Mouse (Mus musculus): Measurements from ENCODE around the gene Afm. TPM values are rescaled to one million over a fixed set of nuclear protein-coding genes. Genes with fewer than 3 reads are reported as not detected.

The Afm gene
- polyA plus RNA-seq (2015; fragmentation: Nextera tagmentation; extraction: Ambion mirVana) = not detected in 2 replicates

DNA sequence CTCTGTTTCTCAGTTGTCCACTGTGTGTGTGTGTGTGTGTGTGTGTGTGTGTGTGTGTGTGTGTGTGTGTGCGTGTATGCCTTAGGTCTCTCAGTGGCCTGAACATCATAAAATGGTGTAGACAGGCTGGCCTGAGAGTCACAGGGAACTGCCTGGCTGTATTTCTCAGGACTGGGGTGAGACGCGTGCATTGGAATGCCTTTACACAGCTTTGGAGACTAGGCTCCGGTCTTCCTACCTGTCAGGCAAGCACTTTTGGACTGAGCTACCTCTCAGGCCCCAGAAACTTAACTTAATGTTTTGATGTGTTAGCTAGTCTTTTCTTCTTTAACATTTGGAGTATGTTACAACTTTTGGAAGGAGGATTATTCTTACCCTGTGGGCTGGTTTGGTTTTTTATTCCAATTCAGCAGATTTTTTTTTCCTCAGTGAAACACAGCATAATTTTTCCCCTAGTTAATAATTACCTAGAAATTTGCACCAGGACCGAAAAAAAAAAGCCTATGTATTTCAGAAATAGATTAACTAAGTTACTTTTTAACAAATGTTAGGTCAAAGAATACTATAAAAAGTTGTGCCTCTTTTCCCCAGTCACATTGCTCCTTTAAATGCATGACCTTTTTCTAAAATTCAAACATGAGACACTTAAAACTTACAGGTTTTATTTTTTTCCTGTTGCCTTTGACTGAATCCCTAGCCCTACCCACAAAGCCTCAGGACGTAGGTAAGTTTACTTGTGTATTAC, at the start of gene Afm:
Gene Afm, plus strand, starts transcription at position 577 of the 745 bp plus-strand sequence.
- no peak for ATAC-seq (ENCODE audit: low FRiP score, low read depth)
- no peaks in the 10 kb centered on the region for H3K4me1 ChIP-seq (replicated peaks)
- 93% methylated on average over 6 of the region's 6 CpGs for whole genome bisulfite sequencing

DNA sequence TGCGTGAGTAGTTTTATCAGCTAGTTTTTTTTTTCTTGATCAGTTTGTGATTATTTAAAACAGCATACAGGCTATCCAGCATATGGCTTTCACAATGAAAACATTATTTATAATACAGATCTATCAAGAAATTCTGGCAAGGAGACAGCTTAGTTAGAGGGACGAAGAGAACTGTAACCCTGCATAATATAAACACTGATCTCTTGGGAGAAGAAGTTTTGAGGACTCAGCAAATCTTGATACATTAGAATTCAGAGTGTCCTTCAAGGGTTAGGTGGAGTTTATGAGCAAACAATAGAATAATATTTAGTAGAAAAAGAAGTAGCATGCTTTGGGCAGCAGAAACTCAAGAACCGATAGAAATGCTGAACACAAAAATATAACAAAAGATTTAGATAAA, 47.9 kb upstream of the Afm start:
- H3K4me2 ChIP-seq = no peak overlapping the region
- no peak for ATAC-seq (ENCODE audit: low FRiP score, low read depth)

More for the DNA sequence above, at the start of gene Afm:
- H3K9me3 ChIP-seq = no peaks in the 10 kb centered on the region
- no peak within 1 kb of the TSS for H3K27ac ChIP-seq (replicated peaks)
- no peak within 1 kb of the TSS for H3K4me2 ChIP-seq
- H3K27me3 ChIP-seq = no peaks in the 10 kb centered on the region
- no peak within 1 kb of the TSS for H3K4me3 ChIP-seq
- no peak within 1 kb of the TSS for H3K9ac ChIP-seq
- no peaks in the 10 kb centered on the region for H3K36me3 ChIP-seq

DNA sequence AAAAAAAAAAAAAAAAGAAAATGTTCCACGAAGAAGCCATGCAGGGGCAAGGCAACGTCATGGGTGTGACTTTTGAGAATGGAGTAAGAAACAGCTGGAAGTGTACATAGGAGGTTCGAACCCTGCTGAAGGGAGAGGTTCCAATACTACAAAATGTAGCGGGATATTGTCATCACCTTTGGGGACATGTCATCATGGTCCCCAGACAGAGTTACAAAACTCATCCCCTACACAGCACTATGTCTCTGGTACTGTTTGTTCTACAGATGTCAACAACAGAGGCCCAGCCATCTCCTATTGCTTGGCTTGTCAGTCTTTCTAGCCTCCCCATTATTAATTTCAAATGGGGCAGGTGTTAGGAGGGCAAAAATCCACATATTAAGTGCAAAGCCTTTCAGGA, 44.8 kb upstream of the Afm start:
- Histone ChIP-seq H3K27ac (replicated peaks) (no peak overlapping the region), H3K9me3 (no peaks in the 10 kb centered on the region), H3K4me1 (replicated peaks) (no peaks in the 10 kb centered on the region), H3K27me3 (no peaks in the 10 kb centered on the region), H3K9ac (no peak overlapping the region), H3K4me3 (no peak overlapping the region), H3K4me2 (no peak overlapping the region), H3K36me3 (no peaks in the 10 kb centered on the region)
- 97% methylated on average over 4 of the region's 4 CpGs for WGBS
- ATAC-seq (ENCODE audit: low FRiP score, low read depth) = no peak

More for the DNA sequence above, 47.9 kb upstream of the Afm start:
- Histone ChIP-seq H3K4me1 (replicated peaks) (no peaks in the 10 kb centered on the region), H3K9me3 (no peaks in the 10 kb centered on the region), H3K27ac (replicated peaks) (no peak overlapping the region), H3K27me3 (no peaks in the 10 kb centered on the region), H3K36me3 (no peaks in the 10 kb centered on the region), H3K4me3 (no peak overlapping the region), H3K9ac (no peak overlapping the region)
- WGBS = 90% methylated on average over 3 of the region's 3 CpGs

DNA sequence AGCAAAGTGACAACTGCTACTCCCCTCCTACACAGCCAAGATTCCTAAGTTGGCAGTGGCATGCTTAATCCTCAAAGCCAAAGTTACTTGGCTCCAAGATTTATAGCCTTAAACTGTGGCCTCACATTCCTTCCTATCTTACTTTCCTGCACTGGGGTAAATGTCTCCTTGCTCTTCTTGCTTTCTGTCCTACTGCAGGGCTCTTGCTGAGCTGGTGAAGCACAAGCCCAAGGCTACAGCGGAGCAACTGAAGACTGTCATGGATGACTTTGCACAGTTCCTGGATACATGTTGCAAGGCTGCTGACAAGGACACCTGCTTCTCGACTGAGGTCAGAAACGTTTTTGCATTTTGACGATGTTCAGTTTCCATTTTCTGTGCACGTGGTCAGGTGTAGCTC, 44.4 kb upstream of the Afm start:
- Histone ChIP-seq H3K27ac (replicated peaks) (no peak overlapping the region), H3K36me3 (no peaks in the 10 kb centered on the region), H3K9ac (no peak overlapping the region), H3K9me3 (no peaks in the 10 kb centered on the region), H3K27me3 (no peaks in the 10 kb centered on the region), H3K4me2 (no peak overlapping the region), H3K4me1 (replicated peaks) (no peaks in the 10 kb centered on the region), H3K4me3 (no peak overlapping the region)
- no peak for ATAC-seq (ENCODE audit: low FRiP score, low read depth)
- 88% methylated on average over 5 of the region's 5 CpGs for WGBS

DNA sequence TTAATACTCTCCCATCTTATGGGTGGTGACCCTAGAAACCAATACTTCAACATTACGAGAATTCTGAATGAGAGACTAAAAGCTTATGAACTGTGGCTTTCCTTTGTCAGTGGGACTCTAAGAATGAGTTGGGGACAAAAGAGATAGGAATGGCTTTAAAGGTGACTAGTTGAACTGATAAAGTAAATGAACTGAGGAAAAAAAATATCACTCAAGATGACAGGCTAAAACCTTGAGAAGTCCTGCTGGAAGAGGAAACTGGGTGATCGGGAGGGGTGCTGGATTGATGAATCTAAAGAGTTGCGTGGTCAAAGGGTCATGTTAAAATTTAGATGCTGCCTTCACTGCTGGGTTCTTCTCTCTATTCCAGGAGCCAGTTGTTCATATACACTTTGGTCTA, 42.0 kb upstream of the Afm start:
- 89% methylated on average over 3 of the region's 3 CpGs for WGBS
- no peak overlapping the region for H3K27ac ChIP-seq (replicated peaks)
- no peak overlapping the region for H3K4me2 ChIP-seq
- no peaks in the 10 kb centered on the region for H3K27me3 ChIP-seq
- H3K4me1 ChIP-seq (replicated peaks) = no peaks in the 10 kb centered on the region
- no peak overlapping the region for H3K9ac ChIP-seq
- H3K4me3 ChIP-seq = no peak overlapping the region
- ATAC-seq (ENCODE audit: low FRiP score, low read depth) = no peak
- H3K9me3 ChIP-seq = no peaks in the 10 kb centered on the region
- H3K36me3 ChIP-seq = no peaks in the 10 kb centered on the region

DNA sequence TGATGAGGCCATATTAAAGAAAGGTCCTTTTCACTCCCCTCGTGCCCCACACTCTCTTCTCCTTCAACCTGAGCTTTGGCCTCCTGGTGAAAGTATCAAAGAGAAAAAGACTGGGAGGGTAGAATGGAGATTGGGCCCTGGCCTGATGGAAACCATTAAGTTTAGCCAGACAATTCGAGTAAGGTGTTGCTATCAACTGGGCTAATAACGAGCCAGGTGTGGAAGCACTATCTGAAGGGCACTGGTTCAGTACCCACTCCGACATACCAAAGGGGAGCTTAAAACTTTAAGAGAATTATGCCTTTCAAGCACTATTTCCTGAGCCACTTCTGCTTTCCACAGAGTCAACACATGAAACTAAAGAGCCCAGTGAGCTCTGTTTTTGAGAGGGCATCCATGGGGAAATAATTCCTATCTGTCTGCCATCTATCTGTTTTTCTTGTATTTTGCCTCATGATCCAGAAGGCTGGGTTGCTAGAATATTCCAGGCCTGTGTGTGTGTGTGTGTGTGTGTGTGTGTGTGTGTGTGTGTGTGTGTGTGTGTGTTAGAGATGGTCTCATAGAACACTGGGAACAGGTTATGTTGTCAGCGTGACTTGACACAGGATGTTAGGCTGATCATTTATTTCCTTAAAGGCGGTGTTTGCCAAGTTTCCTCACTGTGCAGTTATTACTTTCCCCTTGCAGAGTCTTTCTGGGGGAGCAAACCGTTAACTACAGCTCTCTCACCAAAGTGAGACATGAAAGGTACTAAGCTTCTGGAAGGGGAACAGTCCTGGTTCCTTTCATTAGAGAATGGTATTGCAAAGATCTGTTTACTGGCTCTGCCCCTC, 41.2 kb upstream of the Afm start:
- no peak for ATAC-seq (ENCODE audit: low FRiP score, low read depth)
- H3K4me2 ChIP-seq = no peak overlapping the region
- no peaks in the 10 kb centered on the region for H3K4me1 ChIP-seq (replicated peaks)
- no peak overlapping the region for H3K27ac ChIP-seq (replicated peaks)
- H3K9ac ChIP-seq = no peak overlapping the region
- no peaks in the 10 kb centered on the region for H3K36me3 ChIP-seq
- 90% methylated on average over 7 of the region's 7 CpGs for WGBS
- no peak overlapping the region for H3K4me3 ChIP-seq
- H3K27me3 ChIP-seq = no peaks in the 10 kb centered on the region
- H3K9me3 ChIP-seq = no peaks in the 10 kb centered on the region

DNA sequence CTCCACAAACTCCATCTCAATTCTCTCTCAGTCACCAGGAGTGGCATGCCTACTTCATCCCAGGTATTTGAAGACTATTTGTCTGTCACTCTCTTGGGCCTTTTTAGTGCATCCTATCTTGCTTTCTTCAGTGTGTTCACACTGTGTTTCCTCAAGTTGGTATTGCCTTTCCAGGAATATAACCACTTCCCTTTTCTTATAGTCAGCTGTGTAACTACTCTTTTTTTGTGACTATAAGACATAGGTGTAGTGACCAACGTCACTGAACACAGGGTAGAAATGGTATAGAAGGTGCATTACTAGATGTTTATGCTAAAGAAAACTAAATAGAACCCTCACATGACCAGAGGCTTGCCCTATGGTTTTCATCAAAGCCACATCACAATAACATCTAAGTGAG, 39.8 kb upstream of the Afm start:
- Histone ChIP-seq H3K36me3 (no peaks in the 10 kb centered on the region), H3K4me1 (replicated peaks) (no peaks in the 10 kb centered on the region), H3K9ac (no peak overlapping the region), H3K4me2 (no peak overlapping the region), H3K27ac (replicated peaks) (no peak overlapping the region), H3K27me3 (no peaks in the 10 kb centered on the region), H3K4me3 (no peak overlapping the region), H3K9me3 (no peaks in the 10 kb centered on the region)
- WGBS = 92% methylated on average over 1 of the region's 1 CpGs
- ATAC-seq (ENCODE audit: low FRiP score, low read depth) = no peak

DNA sequence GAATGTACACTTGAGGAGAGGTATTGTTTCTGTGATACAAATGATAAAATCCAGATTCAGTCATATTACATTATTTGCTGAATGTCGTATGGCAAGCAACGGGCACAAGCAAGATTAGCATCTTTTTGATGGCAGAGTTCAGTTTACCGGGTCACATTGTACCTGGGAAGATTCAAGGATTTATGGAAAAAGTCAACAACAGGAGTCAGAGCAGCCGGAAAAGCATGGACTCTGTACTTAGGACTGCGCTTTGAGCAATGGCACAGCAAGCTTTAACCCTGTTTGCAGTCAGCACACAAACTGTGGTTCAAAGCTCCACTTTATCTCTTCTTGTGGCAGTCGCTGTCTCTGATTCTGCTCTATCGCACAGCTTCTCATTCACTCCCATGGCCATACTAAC, 33.1 kb upstream of the Afm start:
- no peaks in the 10 kb centered on the region for H3K36me3 ChIP-seq
- H3K4me1 ChIP-seq (replicated peaks) = no peaks in the 10 kb centered on the region
- H3K4me3 ChIP-seq = no peak overlapping the region
- no peak overlapping the region for H3K4me2 ChIP-seq
- H3K9me3 ChIP-seq = no peaks in the 10 kb centered on the region
- no peak for ATAC-seq (ENCODE audit: low FRiP score, low read depth)
- H3K9ac ChIP-seq = no peak overlapping the region
- 95% methylated on average over 7 of the region's 7 CpGs for WGBS
- H3K27ac ChIP-seq (replicated peaks) = no peak overlapping the region
- no peaks in the 10 kb centered on the region for H3K27me3 ChIP-seq

DNA sequence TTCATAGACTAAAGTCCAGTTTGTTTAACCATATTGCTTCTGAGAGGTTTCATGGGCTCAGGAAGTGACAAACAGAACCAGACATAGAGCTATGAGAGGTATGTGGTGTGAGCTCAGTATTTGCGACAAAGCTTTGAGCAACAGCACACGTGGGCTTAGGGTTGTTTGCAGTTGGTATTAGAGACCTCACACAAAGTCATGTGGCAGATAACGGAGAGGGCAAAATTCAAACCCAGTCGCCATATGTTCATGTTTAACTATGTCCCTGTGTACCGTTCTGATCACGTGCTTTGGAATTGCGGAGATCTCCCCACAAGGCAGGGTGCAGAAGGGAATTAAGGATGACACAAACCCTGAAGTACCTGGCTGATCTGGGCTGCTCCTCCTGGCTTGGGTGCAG, 30.4 kb upstream of the Afm start:
- no peak overlapping the region for H3K27ac ChIP-seq (replicated peaks)
- ATAC-seq (ENCODE audit: low FRiP score, low read depth) = no peak

DNA sequence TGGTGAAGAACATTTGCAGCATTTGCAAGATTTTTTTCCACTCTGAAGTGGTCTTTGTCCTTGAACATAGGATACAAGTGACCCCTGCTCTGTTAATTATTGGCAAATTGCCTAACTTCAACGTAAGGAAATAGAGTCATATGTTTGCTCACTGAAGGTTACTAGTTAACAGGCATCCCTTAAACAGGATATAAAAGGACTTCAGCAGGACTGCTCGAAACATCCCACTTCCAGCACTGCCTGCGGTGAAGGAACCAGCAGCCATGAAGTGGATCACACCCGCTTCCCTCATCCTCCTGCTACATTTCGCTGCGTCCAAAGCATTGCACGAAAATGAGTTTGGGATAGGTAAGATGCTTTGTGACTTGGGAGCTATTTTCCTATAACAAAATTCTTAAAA, 28.2 kb upstream of the Afm start, which contains the start of gene Afp:
Gene Afp, plus strand, starts transcription at position 220 of the 400 bp plus-strand sequence.
- H3K27ac ChIP-seq (replicated peaks) = no peak within 1 kb of the TSS
- no peak for ATAC-seq (ENCODE audit: low FRiP score, low read depth)

More for the DNA sequence above, 30.4 kb upstream of the Afm start:
- Histone ChIP-seq H3K36me3 (no peaks in the 10 kb centered on the region), H3K27me3 (no peaks in the 10 kb centered on the region), H3K4me1 (replicated peaks) (no peaks in the 10 kb centered on the region), H3K4me2 (no peak overlapping the region), H3K9ac (no peak overlapping the region), H3K4me3 (no peak overlapping the region), H3K9me3 (no peaks in the 10 kb centered on the region)
- 93% methylated on average over 7 of the region's 7 CpGs for WGBS

DNA sequence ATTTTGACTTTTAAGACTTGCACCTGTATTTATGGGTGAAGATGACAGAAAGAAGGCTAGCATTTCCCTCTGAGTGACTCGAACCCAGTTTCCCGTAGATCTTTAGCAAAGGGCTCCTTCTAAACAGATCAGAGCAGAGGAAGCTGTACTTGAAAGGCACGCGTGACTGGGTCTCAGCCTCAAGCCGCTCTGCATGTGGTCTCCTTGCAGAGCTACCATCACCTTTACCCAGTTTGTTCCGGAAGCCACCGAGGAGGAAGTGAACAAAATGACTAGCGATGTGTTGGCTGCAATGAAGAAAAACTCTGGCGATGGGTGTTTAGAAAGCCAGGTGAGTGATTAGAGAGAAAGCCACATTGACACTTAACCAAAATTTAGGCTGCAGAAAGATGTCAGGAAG, 26.3 kb upstream of the Afm start:
- ATAC-seq (ENCODE audit: low FRiP score, low read depth) = no peak
- Histone ChIP-seq H3K4me1 (replicated peaks) (no peaks in the 10 kb centered on the region), H3K4me2 (no peak overlapping the region), H3K27me3 (no peaks in the 10 kb centered on the region), H3K36me3 (no peaks in the 10 kb centered on the region), H3K4me3 (no peak overlapping the region), H3K27ac (replicated peaks) (no peak overlapping the region), H3K9ac (no peak overlapping the region), H3K9me3 (no peaks in the 10 kb centered on the region)
- 79% methylated on average over 9 of the region's 9 CpGs for WGBS

More for the DNA sequence above, 28.2 kb upstream of the Afm start, which contains the start of gene Afp:
- no peak within 1 kb of the TSS for H3K4me2 ChIP-seq
- no peaks in the 10 kb centered on the region for H3K36me3 ChIP-seq
- no peaks in the 10 kb centered on the region for H3K4me1 ChIP-seq (replicated peaks)
- 86% methylated on average over 7 of the region's 7 CpGs for WGBS
- no peaks in the 10 kb centered on the region for H3K9me3 ChIP-seq
- H3K9ac ChIP-seq = no peak within 1 kb of the TSS
- no peak within 1 kb of the TSS for H3K4me3 ChIP-seq
- H3K27me3 ChIP-seq = no peaks in the 10 kb centered on the region

DNA sequence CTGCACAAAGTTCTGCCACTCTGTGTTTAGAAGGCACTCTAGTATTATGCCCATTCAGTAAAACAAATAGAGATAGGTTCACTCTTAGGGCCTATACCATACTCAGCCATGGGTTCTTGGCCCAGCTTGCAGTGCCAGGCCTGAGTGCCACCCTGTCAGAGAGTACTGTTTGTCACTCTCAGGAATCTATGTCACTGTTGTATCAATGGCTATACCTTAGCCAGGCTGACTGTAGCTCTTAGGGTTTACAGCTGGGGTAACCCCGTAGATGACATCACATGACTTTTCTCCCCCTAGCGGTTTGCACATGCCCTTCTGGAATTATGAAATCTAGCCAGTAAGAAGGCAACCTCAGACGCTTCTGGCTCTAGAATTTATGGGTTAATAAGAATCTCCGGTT, 24.4 kb upstream of the Afm start:
- Histone ChIP-seq H3K9ac (no peak overlapping the region), H3K4me3 (no peak overlapping the region), H3K4me2 (no peak overlapping the region), H3K27ac (replicated peaks) (no peak overlapping the region), H3K9me3 (no peaks in the 10 kb centered on the region), H3K27me3 (no peaks in the 10 kb centered on the region), H3K36me3 (no peaks in the 10 kb centered on the region), H3K4me1 (replicated peaks) (no peaks in the 10 kb centered on the region)
- no peak for ATAC-seq (ENCODE audit: low FRiP score, low read depth)
- WGBS = 89% methylated on average over 4 of the region's 4 CpGs
